Mouse (Mus musculus) limb, embryonic 14.5 days (tissue): ENCODE measurements around the gene Msl1. TPM values are rescaled to one million over a fixed set of nuclear protein-coding genes. Genes with fewer than 3 reads are reported as not detected.

Experiments used
- ATAC-seq: fragments of 200-750 bp; cut with Nextera tagmentation; 2 replicates; pipeline ENCODE4 v1.8.0; 2017; ENCODE audit warnings: low read depth, moderate number of reproducible peaks, moderate TSS enrichment; ENCODE audit not compliant: low FRiP score
- DNase-seq: peaks from one replicate; pipeline ENCODE4 v3.0.0-alpha.2; 2015; ENCODE audit warnings: low spot score
- H3K27ac ChIP-seq: fragments of 300-500 bp; sonication (generic); replicated peaks from 2 replicates; pipeline ENCODE4 v1.5.1; 2014; ENCODE audit warnings: low read depth, mild to moderate bottlenecking, low read length, moderate library complexity, mixed read lengths
- H3K27me3 ChIP-seq: fragments of 300-500 bp; sonication (generic); 2 replicates; pipeline ENCODE4 v1.6.1; 2014; ENCODE audit warnings: low read length, mixed read lengths; ENCODE audit not compliant: control insufficient read depth, insufficient read depth
- H3K36me3 ChIP-seq: fragments of 300-500 bp; sonication (generic); 2 replicates; pipeline ENCODE4 v1.6.1; 2014; ENCODE audit warnings: mild to moderate bottlenecking, low read length, moderate library complexity, mixed read lengths; ENCODE audit not compliant: control insufficient read depth, insufficient read depth
- H3K4me1 ChIP-seq: fragments of 300-500 bp; sonication (generic); 2 replicates; pipeline ENCODE4 v1.6.1; 2014; ENCODE audit warnings: antibody characterized with exemption, low read length, mixed read lengths; ENCODE audit not compliant: control insufficient read depth, insufficient read depth
- H3K4me2 ChIP-seq: fragments of 300-500 bp; sonication (generic); replicated peaks from 2 replicates; pipeline ENCODE4 v1.6.1; 2014; ENCODE audit warnings: low read depth, mild to moderate bottlenecking, low read length, moderate library complexity; ENCODE audit not compliant: severe bottlenecking
- H3K4me3 ChIP-seq: fragments of 300-500 bp; sonication (generic); replicated peaks from 2 replicates; pipeline ENCODE4 v1.5.1; 2014; ENCODE audit warnings: low read length
- H3K9ac ChIP-seq: fragments of 300-500 bp; sonication (generic); 2 replicates; pipeline ENCODE4 v1.6.1; 2014; ENCODE audit warnings: mild to moderate bottlenecking, low read depth, low read length, moderate library complexity; ENCODE audit not compliant: severe bottlenecking
- H3K9me3 ChIP-seq: fragments of 300-500 bp; sonication (generic); 2 replicates; pipeline ENCODE4 v1.6.1; 2016; ENCODE audit warnings: low read length; ENCODE audit not compliant: control insufficient read depth
- POLR2A ChIP-seq: fragments of 200-500 bp; IDR thresholded peaks from 2 replicates; pipeline ENCODE4 v1.8.0; 2012; ENCODE audit warnings: inconsistent platforms, mild to moderate bottlenecking, moderate library complexity, borderline replicate concordance; ENCODE audit not compliant: insufficient read depth, insufficient read length; ENCODE audit errors: extremely low read depth
- WGBS: fragments of 180-500 bp; shearing (Covaris S2); extraction: QIAGEN DNeasy Blood & Tissue Kit; methylation state at CpG from one replicate; pipeline ENCODE4 v1.1.7; 2014; 5-methylcytosine and 5-hydroxymethylcytosine counted together
- polyA plus RNA-seq, 2 experiments: library from polyadenylated mRNA; depleted of rRNA in 1 of 2; stranded (reverse) in 1 of 2; unstranded in 1 of 2; fragments of >200 nt; fragmentation: Nextera tagmentation in 1 of 2; extraction: Ambion mirVana in 1 of 2; gene quantifications; 2 replicates each; pipeline versions ENCODE4 v1.2.1 to v1.2.3; 2012 to 2014

Gene Msl1
- polyA plus RNA-seq, 2 experiments, result 19.8 to 81.1 TPM

DNA sequence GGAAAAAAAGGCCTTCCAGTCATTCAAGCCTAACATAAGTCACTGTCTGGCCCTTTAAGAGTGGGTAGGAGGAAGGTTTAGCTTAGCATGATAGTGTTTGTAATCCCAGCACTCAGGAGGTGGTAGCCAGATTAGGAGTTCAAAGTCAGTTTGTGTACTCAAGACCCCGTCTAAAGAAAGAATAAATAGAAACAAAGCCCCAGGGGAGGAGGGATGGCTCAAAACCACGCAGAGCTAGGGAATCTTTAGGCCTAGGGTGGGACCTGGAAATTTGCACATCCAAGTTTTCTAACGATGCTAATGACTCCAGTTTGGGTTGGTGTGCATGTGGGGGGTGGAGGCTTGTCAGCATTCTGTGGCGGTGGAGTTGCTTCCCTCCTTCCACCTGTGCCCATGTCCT, 3.2 kb upstream of the Msl1 start:
- no peak overlapping the region for H3K4me2 ChIP-seq
- DNase-seq (no peak), ATAC-seq (no peak)
- H3K4me1 ChIP-seq, result peaks cover 9% of the 10 kb centered on the region
- H3K4me3 ChIP-seq, result no peak overlapping the region
- no peak overlapping the region for H3K9ac ChIP-seq
- no peak for TF ChIP-seq POLR2A
- no peaks in the 10 kb centered on the region for H3K36me3 ChIP-seq
- H3K9me3 ChIP-seq, result no peaks in the 10 kb centered on the region
- H3K27me3 ChIP-seq, result no peaks in the 10 kb centered on the region
- no peak overlapping the region for H3K27ac ChIP-seq
- 28% methylated on average over 4 of the region's 4 CpGs for WGBS

DNA sequence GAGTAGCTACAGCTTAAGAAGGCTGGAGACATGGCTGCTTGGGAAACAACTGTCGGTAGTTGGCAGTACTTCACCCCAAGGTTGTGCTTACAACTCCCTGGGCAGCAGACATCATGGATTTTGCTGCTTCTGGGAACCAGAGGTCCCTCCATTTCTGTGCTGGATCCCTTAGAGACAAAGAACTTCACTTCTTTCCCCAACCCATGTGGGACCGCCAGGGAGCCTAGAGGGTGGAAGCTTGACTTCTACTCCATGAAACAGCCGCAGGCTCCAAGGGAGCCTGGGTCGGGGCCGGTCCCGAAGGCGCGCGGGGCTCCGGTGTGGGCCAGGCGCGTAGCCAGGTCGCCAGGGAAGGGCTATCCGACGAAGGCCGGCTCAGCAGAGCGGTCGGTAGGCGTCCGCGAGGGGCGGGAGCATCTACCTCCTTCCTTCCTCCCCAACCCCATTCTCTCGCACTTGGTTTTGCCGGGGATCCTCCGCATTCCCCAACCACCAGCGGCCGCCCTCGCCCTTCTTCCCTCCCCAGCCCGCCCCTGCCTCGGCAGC, 774 bp upstream of the Msl1 start:
- H3K9ac ChIP-seq, result peak overlapping the region; percentile 95
- WGBS, result under 1% methylated on average over 21 of the region's 30 CpGs
- peak; percentile 75 for DNase-seq
- H3K9me3 ChIP-seq, result no peaks in the 10 kb centered on the region
- peak; percentile 35 for ATAC-seq
- peak overlapping the region; percentile 100 for H3K4me3 ChIP-seq
- H3K4me2 ChIP-seq, result peak overlapping the region; percentile 84
- no peaks in the 10 kb centered on the region for H3K27me3 ChIP-seq
- H3K4me1 ChIP-seq, result peaks cover 14% of the 10 kb centered on the region
- no peak for TF ChIP-seq POLR2A
- H3K36me3 ChIP-seq, result peaks cover 19% of the 10 kb centered on the region
- H3K27ac ChIP-seq, result peak overlapping the region; percentile 100

DNA sequence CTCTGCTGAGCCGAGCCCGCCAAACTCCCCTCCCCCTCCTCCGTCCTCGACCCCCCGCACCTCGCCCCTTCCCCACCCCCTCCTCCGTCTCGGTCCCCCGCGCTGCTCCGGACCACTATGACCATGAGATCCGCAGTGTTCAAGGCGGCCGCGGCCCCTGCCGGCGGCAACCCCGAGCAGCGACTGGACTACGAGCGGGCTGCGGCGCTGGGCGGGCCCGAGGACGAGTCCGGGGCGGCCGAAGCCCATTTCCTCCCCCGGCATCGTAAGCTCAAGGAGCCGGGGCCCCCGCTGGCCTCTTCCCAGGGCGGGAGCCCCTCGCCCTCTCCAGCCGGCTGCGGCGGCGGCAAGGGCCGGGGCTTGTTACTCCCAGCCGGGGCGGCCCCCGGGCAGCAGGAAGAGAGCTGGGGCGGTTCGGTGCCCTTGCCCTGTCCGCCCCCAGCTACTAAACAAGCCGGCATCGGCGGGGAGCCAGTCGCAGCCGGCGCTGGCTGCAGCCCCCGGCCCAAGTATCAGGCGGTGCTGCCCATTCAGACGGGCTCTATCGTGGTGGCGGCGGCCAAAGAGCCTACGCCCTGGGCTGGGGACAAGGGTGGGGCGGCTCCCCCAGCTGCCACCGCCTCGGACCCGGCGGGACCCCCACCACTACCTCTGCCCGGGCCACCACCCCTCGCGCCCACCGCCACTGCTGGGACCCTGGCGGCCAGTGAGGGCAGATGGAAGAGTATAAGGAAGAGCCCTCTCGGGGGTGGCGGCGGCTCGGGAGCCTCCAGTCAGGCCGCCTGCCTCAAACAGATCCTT, 598 bp downstream of the Msl1 start:
- Histone ChIP-seq H3K36me3 (peaks cover 33% of the 10 kb centered on the region), H3K4me2 (peak overlapping the region; percentile 84), H3K4me1 (peaks cover 10% of the 10 kb centered on the region), H3K27ac (peak overlapping the region; percentile 100), H3K27me3 (no peaks in the 10 kb centered on the region), H3K4me3 (peak overlapping the region; percentile 100), H3K9ac (peak overlapping the region; percentile 95), H3K9me3 (no peaks in the 10 kb centered on the region)
- no peak for TF ChIP-seq POLR2A
- peak; percentile 23 for ATAC-seq
- WGBS, result 0% methylated on average over 60 of the region's 74 CpGs
- no peak for DNase-seq

DNA sequence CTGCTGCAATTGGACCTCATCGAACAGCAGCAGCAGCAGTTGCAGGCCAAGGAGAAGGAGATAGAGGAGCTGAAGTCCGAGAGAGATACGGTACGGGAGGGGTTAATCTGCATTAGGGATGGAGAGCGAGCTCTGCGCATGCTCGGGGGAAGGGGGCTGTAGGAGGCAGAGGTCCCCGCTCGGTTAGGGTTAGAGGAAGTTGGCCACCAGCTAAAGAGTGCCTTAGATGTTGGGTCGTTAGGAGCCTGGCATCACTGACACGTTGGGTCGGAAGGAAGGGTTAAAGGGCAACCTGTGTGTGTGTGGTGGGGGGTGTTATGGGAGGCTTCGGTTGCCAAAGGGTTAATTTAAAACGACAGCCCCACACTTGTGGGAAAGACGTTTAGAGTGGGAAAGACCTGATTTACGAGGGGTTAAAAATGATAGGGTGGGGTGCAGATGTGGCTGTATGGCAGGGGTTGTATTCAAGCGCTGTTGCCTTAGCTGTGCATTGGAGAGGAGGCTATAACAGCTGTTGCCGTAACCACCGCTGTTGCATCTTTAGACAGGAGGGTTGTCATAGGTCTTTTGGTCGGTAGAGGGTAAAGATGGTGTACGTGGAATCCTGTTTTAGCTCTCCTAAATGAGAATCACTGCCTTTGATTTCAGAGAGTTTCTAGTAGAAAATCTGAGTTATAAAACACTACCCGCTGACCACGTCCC, 1.4 kb downstream of the Msl1 start:
- ATAC-seq (0 out of 2 replicates have a peak, but pooled peaks have one; percentile 25), DNase-seq (peak; percentile 78)
- Histone ChIP-seq H3K4me3 (peak overlapping the region; percentile 100), H3K9me3 (no peaks in the 10 kb centered on the region), H3K27me3 (no peaks in the 10 kb centered on the region), H3K4me1 (peaks cover 10% of the 10 kb centered on the region), H3K36me3 (peaks cover 40% of the 10 kb centered on the region), H3K4me2 (peak overlapping the region; percentile 84), H3K9ac (peak overlapping the region; percentile 95), H3K27ac (peak overlapping the region; percentile 100)
- TF ChIP-seq POLR2A, result no peak
- 1% methylated on average over 23 of the region's 23 CpGs for WGBS

- 6% methylated on average over 5 of the region's 5 CpGs for WGBS
- Histone ChIP-seq H3K9me3 (no peaks in the 10 kb centered on the region), H3K4me2 (peak overlapping the region; percentile 84), H3K9ac (peak overlapping the region; percentile 95), H3K27ac (no peak overlapping the region), H3K4me1 (peaks cover 10% of the 10 kb centered on the region), H3K4me3 (peak overlapping the region; percentile 100), H3K27me3 (no peaks in the 10 kb centered on the region), H3K36me3 (peaks cover 46% of the 10 kb centered on the region)
- no peak for DNase-seq
- ATAC-seq, result no peak
- no peak for TF ChIP-seq POLR2A
Measured at GRCm38 (mm10) chr11:98797306-98797705, 2.0 kb downstream of the Msl1 start.
